23 mouse cellular contexts compared by ENCODE assay signal in the genomic region with DNA sequence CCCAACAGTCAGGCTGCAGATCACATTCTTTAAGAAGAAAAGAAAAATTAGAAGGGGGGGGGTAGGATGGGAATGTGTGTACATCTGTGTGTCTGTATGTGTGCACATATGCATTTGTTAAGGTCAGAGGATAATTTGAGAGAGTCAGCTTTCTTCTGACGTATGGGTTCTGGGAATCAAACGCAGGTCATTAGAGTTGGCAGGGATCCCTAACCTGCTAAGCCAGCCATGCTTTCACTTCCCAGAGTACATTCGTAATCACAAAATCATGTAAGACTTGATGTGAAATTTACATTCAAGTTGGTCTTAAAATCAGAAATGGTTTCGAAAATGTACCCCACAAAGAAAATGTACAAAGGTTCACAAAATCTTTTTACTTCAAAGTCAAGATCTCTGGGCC. TPM values are rescaled to one million over a fixed set of nuclear protein-coding genes. Genes with fewer than 3 reads are reported as not detected.
DNase-seq lines count a peak whose midpoint lies in the region; ATAC-seq and TF ChIP-seq lines count a peak whose summit lies in the region.
"Had no signal": no experiment of that assay in that cellular context is flagged by ENCODE, and none has a peak within 500 bp of the region (broad histone marks: within the 10 kb centered on the region; RNA-seq: fewer than 3 reads in every experiment).

No protein-coding gene starts in this region.

- ATAC-seq in heart, embryonic 14.5 days (ENCODE audit: insufficient number of reproducible peaks, insufficient read depth, low FRiP score, low read depth) = no peak
- ATAC-seq in lung, postnatal 0 days = no peak
- no peak for ATAC-seq in liver, embryonic 16.5 days (ENCODE audit: low read depth)
- ATAC-seq: forebrain, embryonic 14.5 days; Patski had no signal

- TF ChIP-seq POLR2A in lung, adult 2 months (IDR thresholded peaks at IDR 0.05; ENCODE audit: borderline replicate concordance, extremely low read depth, low read depth, low read length) = no peak

- H3K9ac ChIP-seq in heart, embryonic 14.5 days (ENCODE audit: low read length) = no peak overlapping the region
- no peak overlapping the region for H3K9ac ChIP-seq in lung, postnatal 0 days (replicated peaks; ENCODE audit: low read depth)
- no peak overlapping the region for H3K9ac ChIP-seq in liver, embryonic 16.5 days (ENCODE audit: low read depth, low read length)
- H3K9ac ChIP-seq: embryonic facial prominence, embryonic 13.5 days; limb, embryonic 12.5 days had no signal

- no peak for DNase-seq in heart, adult 18-20 months
- DNase-seq in layer of hippocampus, adult 2 months (ENCODE audit: low spot score in 2 of 2) = no peak
- no peak for DNase-seq in layer of hippocampus, adult 18-20 months (ENCODE audit: low spot score in 2 of 2)
- DNase-seq in lung, postnatal 0 days (ENCODE audit: low spot score) = peak; percentile 21
- no peak for DNase-seq in lung, adult 2 months
- no peak for DNase-seq in kidney, adult 18-20 months
- DNase-seq: adrenal gland, postnatal 36 days; cerebellum, postnatal 25 days; heart, postnatal 36 days; kidney, adult 8-10 months; kidney, postnatal 10 days; layer of hippocampus, postnatal 36 days; lung, adult 18-20 months; right cerebral cortex, postnatal 14 days; thymus, adult 2 months; thymus, postnatal 4 days had no signal

- H3K4me3 ChIP-seq in heart, embryonic 14.5 days (ENCODE audit: control insufficient read depth in 1 of 2, insufficient read depth in 1 of 2, low read depth in 1 of 2, low read length in 2 of 2) = no peak overlapping the region
- H3K4me3 ChIP-seq in layer of hippocampus, adult 2 months = no peak overlapping the region
- H3K4me3 ChIP-seq in lung, postnatal 0 days (ENCODE audit: low read depth, low read length) = no peak overlapping the region
- no peak overlapping the region for H3K4me3 ChIP-seq in lung, adult 2 months (replicated peaks; ENCODE audit: extremely low read depth, low read depth, low read length)
- no peak overlapping the region for H3K4me3 ChIP-seq in liver, embryonic 16.5 days (ENCODE audit: low read depth, low read length)
- H3K4me3 ChIP-seq: embryonic facial prominence, embryonic 13.5 days; limb, embryonic 12.5 days; midbrain, embryonic 10.5 days had no signal

- no peaks in the 10 kb centered on the region for H3K27me3 ChIP-seq in heart, embryonic 14.5 days (ENCODE audit: control insufficient read depth, insufficient read depth, low read length)
- H3K27me3 ChIP-seq in lung, postnatal 0 days (replicated peaks; ENCODE audit: insufficient read depth, low read length) = no peaks in the 10 kb centered on the region
- no peaks in the 10 kb centered on the region for H3K27me3 ChIP-seq in liver, embryonic 16.5 days (ENCODE audit: control insufficient read depth, insufficient read depth, low read depth, low read length)
- H3K27me3 ChIP-seq: embryonic facial prominence, embryonic 13.5 days; limb, embryonic 12.5 days; Patski had no signal

- H3K9me3 ChIP-seq in heart, embryonic 14.5 days (ENCODE audit: control insufficient read depth, low read length) = no peaks in the 10 kb centered on the region
- no peaks in the 10 kb centered on the region for H3K9me3 ChIP-seq in lung, postnatal 0 days (ENCODE audit: low read length)
- no peaks in the 10 kb centered on the region for H3K9me3 ChIP-seq in liver, embryonic 16.5 days (replicated peaks; ENCODE audit: control insufficient read depth, low read length)
- H3K9me3 ChIP-seq: embryonic facial prominence, embryonic 13.5 days; limb, embryonic 12.5 days; midbrain, embryonic 10.5 days had no signal

- no peak for TF ChIP-seq CTCF in layer of hippocampus, adult 2 months (conservative IDR thresholded peaks at IDR 0.05)
- TF ChIP-seq CTCF in lung, postnatal 0 days (IDR thresholded peaks at IDR 0.05) = no peak
- no peak for TF ChIP-seq CTCF in lung, adult 2 months (IDR thresholded peaks at IDR 0.05; ENCODE audit: insufficient read depth, low read length)

- 0 out of 2 replicates have a peak overlapping the region, but pooled peaks have one; percentile 50 for H3K4me2 ChIP-seq in heart, embryonic 14.5 days (ENCODE audit: low read length)
- no peak overlapping the region for H3K4me2 ChIP-seq in lung, postnatal 0 days (replicated peaks; ENCODE audit: low read depth, low read length)
- no peak overlapping the region for H3K4me2 ChIP-seq in liver, embryonic 16.5 days (ENCODE audit: low read depth, low read length)
- H3K4me2 ChIP-seq: embryonic facial prominence, embryonic 13.5 days; limb, embryonic 12.5 days had no signal

- H3K36me3 ChIP-seq in heart, embryonic 14.5 days (ENCODE audit: control insufficient read depth, insufficient read depth, low read length) = no peaks in the 10 kb centered on the region
- no peaks in the 10 kb centered on the region for H3K36me3 ChIP-seq in lung, postnatal 0 days (ENCODE audit: insufficient read depth, low read length)
- no peaks in the 10 kb centered on the region for H3K36me3 ChIP-seq in liver, embryonic 16.5 days (ENCODE audit: control insufficient read depth, insufficient read depth)
- H3K36me3 ChIP-seq: embryonic facial prominence, embryonic 13.5 days had no signal

- H3K27ac ChIP-seq in heart, embryonic 14.5 days (replicated peaks in 1 of 2; ENCODE audit: control insufficient read depth in 1 of 2, insufficient read depth in 1 of 2, low read depth in 2 of 2, low read length in 2 of 2) = no peak overlapping the region
- peak overlapping the region; percentile 86 for H3K27ac ChIP-seq in layer of hippocampus, adult 2 months
- H3K27ac ChIP-seq in lung, postnatal 0 days (ENCODE audit: low read length) = no peak overlapping the region
- peak overlapping the region; percentile 29; the same call in 1 of the 2 replicates for H3K27ac ChIP-seq in liver, embryonic 16.5 days (ENCODE audit: low read length)
- H3K27ac ChIP-seq: embryonic facial prominence, embryonic 13.5 days; limb, embryonic 12.5 days; midbrain, embryonic 10.5 days had no signal

- TF ChIP-seq EP300 in lung, postnatal 0 days (IDR thresholded peaks at IDR 0.05) = no peak

- WGBS in heart, embryonic 14.5 days = 68% methylated on average over 4 of the region's 4 CpGs
- WGBS in lung, postnatal 0 days = 63% methylated on average over 4 of the region's 4 CpGs
- 48% methylated on average over 4 of the region's 4 CpGs for WGBS in lung, adult 2 months
- WGBS in liver, embryonic 16.5 days (ENCODE audit: insufficient replicate concordance) = 72% methylated on average over 4 of the region's 4 CpGs

- peaks cover 15 to 62% of the 10 kb centered on the region in 2 experiments for H3K4me1 ChIP-seq in heart, embryonic 14.5 days (ENCODE audit: control insufficient read depth in 2 of 2, insufficient read depth in 2 of 2, low read length in 2 of 2)
- peaks cover 30% of the 10 kb centered on the region; the same call in 1 of the 2 replicates for H3K4me1 ChIP-seq in lung, postnatal 0 days (ENCODE audit: insufficient read depth, low read depth, low read length)
- peaks cover 21% of the 10 kb centered on the region for H3K4me1 ChIP-seq in lung, adult 2 months (ENCODE audit: control insufficient read depth, insufficient read depth, low read length)
- H3K4me1 ChIP-seq in liver, embryonic 16.5 days (ENCODE audit: control insufficient read depth, low read depth, low read length) = peaks cover 37% of the 10 kb centered on the region

RNA-seq across cellular contexts. Expression of gene Zfp609, which starts 38.8 kb away (rescaled TPM):
- polyA plus RNA-seq in heart, embryonic 14.5 days (2014; fragmentation: Nextera tagmentation; extraction: Ambion mirVana) = 6.1 and 6.6 TPM in 2 replicates
- 10 to 100 TPM; 19.2 to 22.4 TPM for total RNA-seq in heart, adult 18-20 months (2021)
- 10 to 100 TPM; 54.2 to 62.2 TPM for total RNA-seq in layer of hippocampus, adult 2 months (2021)
- total RNA-seq in layer of hippocampus, adult 18-20 months (2021) = 10 to 100 TPM; 56.2 to 58.6 TPM
- polyA plus RNA-seq in lung, postnatal 0 days (2015; fragmentation: Nextera tagmentation; extraction: Ambion mirVana) = 4.8 and 5.0 TPM in 2 replicates
- polyA plus RNA-seq in lung, adult 2 months (2012; rRNA removed) = 8.3 and 11.7 TPM in 2 replicates
- polyA plus RNA-seq in liver, embryonic 16.5 days (2015; fragmentation: Nextera tagmentation; extraction: Ambion mirVana) = 1.4 and 1.7 TPM in 2 replicates

Comparison
In these comparisons a context has a peak if more than half of its experiments do, and no peak if none do; other contexts are left out.
1. H3K27ac ChIP-seq: peak in layer of hippocampus, adult 2 months (single experiment) and liver, embryonic 16.5 days (single experiment); none in heart, embryonic 14.5 days (0 of 2) and lung, postnatal 0 days (single experiment).